Mouse (Mus musculus) erythroblast, embryonic 14.5 days (primary cell): ENCODE results near the gene Trp53bp2.

Experiments
- GATA1 ChIP-seq: IDR thresholded peaks from 2 replicates; pipeline ENCODE4 v1.6.1; 2012; ENCODE audit warnings: low read length, inconsistent platforms, mixed read lengths
- TAL1 ChIP-seq: IDR thresholded peaks from 3 replicates; pipeline ENCODE4 v1.6.1; 2012; ENCODE audit warnings: low read length, inconsistent platforms, mixed read lengths

DNA sequence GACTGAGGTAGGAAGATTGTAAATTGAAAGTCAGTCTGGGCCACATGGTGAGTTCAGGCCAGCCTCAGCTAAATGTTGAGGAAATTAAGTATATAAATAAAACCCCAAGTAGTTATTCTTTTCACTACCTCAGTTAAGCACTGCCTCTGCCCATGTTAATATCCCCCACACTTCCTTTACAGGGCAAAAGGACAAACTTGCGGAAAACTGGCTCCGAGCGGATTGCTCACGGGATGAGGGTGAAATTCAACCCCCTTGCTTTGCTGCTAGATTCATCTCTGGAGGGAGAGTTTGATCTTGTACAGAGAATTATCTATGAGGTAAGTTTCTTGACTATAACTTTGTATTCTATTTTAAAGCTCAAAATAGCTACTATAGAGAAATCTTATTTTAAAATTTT, 43.5 kb downstream of the Trp53bp2 start:
- TF ChIP-seq GATA1 (no peak), TAL1 (no peak)
